Mouse (Mus musculus): ENCODE data around the gene Skap2. TPM values are rescaled to one million over a fixed set of nuclear protein-coding genes. Genes with fewer than 3 reads are reported as not detected.

Skap2 gene
- 4.8 and 7.0 TPM in 2 replicates for polyA plus RNA-seq (2015; fragmentation: Nextera tagmentation; extraction: Ambion mirVana)

DNA sequence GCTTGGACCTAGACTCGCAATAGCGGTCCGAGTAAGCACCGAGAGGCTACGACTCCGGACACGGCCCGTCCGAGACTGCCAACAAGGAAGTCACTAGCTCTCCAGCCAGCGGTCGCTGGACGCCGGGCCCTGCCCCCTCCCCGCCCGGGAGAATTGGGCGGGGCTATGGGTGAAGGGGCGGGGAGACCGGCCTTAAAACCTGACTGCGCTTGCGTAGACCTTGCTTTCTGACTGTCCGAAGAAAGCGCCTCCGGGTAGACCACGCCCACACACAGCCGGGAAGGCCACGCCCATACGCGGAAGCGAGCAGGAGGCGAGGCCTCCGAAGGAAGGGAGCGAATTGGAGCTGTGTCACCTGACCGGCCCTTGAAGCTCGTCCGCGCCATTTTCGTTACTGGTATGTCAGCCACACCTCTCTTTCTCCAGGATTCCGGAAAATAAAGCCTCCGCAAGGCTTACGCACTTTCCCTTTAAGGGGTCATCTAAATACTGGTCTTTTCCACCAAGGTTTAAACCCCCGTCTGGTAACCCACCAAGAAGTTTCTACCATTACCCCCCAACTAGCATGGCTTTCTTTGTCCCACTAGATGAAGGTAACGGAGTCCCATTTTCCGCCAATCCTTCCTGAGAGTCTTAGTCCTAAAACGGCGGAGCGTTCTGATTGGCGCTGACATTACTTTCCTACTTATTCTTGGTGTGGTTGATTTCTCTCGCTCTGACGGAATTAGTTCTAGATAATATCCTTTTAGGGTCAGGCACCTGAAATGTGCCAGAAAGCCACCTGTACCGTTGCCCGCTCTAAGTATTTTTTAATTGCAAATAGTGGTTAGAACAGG is at the start of gene Skap2:
TSS of gene Skap2 (minus strand) at position 141 of the 836 bp plus-strand sequence.
- H3K4me1 ChIP-seq (ENCODE audit: control insufficient read depth, insufficient read depth, low read length), result no peaks in the 10 kb centered on the region
- peak; percentile 96 for ATAC-seq
- H3K9ac ChIP-seq (ENCODE audit: low read depth, low read length), result peak within 1 kb of the TSS; percentile 52
- H3K27ac ChIP-seq (ENCODE audit: low read length), result no peak within 1 kb of the TSS
- H3K9me3 ChIP-seq (replicated peaks; ENCODE audit: control insufficient read depth, low read length, poor library complexity, severe bottlenecking), result no peaks in the 10 kb centered on the region
- H3K4me3 ChIP-seq (ENCODE audit: low read depth, low read length), result peak within 1 kb of the TSS; percentile 52
- peaks cover 32% of the 10 kb centered on the region for H3K27me3 ChIP-seq (ENCODE audit: control insufficient read depth, insufficient read depth, low read depth, low read length)
- no peaks in the 10 kb centered on the region for H3K36me3 ChIP-seq (ENCODE audit: control insufficient read depth, insufficient read depth, low read length)
- 1% methylated on average over 51 of the region's 51 CpGs for WGBS
- H3K4me2 ChIP-seq (ENCODE audit: low read length), result peak within 1 kb of the TSS; percentile 87

DNA sequence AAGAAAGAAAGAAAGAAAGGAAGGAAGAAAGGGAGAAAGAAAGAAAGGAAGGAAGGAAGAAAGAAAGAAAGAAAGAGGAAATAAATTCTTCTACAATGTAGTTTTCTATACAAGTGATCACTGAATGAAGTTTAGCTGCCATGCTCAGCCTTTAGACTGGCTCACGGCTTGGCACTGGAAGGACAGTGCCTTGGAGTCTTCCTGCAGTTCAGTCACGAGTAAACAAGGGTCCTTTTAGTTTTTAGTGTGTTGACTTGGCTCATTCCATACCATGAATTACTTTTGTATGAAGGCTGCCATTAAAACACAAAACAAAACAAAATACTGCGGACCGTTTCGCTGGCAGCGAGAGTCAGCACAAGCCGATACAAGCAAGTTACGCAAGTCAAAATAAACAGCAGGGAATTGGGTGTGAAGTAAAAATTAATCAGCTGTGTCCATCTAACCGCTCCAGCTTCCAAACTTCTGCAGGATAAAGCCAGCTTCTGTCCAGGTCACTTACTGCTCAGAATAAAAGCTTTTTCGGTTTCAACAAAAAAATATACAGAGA is 46.6 kb upstream of the Skap2 start:
- no peaks in the 10 kb centered on the region for H3K36me3 ChIP-seq (ENCODE audit: control insufficient read depth, insufficient read depth, low read length)
- ATAC-seq, result no peak
- no peak overlapping the region for H3K27ac ChIP-seq (ENCODE audit: low read length)
- H3K27me3 ChIP-seq (ENCODE audit: control insufficient read depth, insufficient read depth, low read depth, low read length), result no peaks in the 10 kb centered on the region
- WGBS, result 57% methylated on average over 10 of the region's 10 CpGs
- no peak overlapping the region for H3K4me3 ChIP-seq (ENCODE audit: low read depth, low read length)
- H3K4me2 ChIP-seq (ENCODE audit: low read length), result no peak overlapping the region
- no peaks in the 10 kb centered on the region for H3K9me3 ChIP-seq (replicated peaks; ENCODE audit: control insufficient read depth, low read length, poor library complexity, severe bottlenecking)
- no peaks in the 10 kb centered on the region for H3K4me1 ChIP-seq (ENCODE audit: control insufficient read depth, insufficient read depth, low read length)
- H3K9ac ChIP-seq (ENCODE audit: low read depth, low read length), result no peak overlapping the region

DNA sequence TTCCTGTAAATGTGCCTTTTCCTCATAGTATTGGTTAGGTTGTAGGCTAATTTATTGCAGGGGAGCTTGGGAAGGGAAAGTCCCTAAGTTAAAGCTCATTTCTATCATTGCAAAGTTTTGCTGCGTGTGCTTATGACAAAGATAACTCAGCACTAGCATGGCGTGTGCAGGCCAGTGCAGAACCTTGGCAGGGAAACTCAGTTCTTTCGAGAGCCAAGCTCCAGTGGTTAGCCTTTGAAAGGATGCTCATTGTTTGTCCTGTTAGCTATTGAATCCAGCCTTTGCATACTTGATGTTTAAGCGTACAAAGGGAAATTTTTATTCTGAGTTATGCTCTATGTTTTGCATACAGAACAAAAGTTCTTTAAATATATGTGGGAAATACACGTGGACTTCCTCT is 45.8 kb upstream of the Skap2 start:
- ATAC-seq, result no peak
- 43% methylated on average over 5 of the region's 5 CpGs for WGBS
- Histone ChIP-seq H3K27me3 (ENCODE audit: control insufficient read depth, insufficient read depth, low read depth, low read length) (no peaks in the 10 kb centered on the region), H3K4me2 (ENCODE audit: low read length) (no peak overlapping the region), H3K36me3 (ENCODE audit: control insufficient read depth, insufficient read depth, low read length) (no peaks in the 10 kb centered on the region), H3K9ac (ENCODE audit: low read depth, low read length) (no peak overlapping the region), H3K27ac (ENCODE audit: low read length) (no peak overlapping the region), H3K4me1 (ENCODE audit: control insufficient read depth, insufficient read depth, low read length) (no peaks in the 10 kb centered on the region), H3K9me3 (replicated peaks; ENCODE audit: control insufficient read depth, low read length, poor library complexity, severe bottlenecking) (no peaks in the 10 kb centered on the region), H3K4me3 (ENCODE audit: low read depth, low read length) (no peak overlapping the region)

DNA sequence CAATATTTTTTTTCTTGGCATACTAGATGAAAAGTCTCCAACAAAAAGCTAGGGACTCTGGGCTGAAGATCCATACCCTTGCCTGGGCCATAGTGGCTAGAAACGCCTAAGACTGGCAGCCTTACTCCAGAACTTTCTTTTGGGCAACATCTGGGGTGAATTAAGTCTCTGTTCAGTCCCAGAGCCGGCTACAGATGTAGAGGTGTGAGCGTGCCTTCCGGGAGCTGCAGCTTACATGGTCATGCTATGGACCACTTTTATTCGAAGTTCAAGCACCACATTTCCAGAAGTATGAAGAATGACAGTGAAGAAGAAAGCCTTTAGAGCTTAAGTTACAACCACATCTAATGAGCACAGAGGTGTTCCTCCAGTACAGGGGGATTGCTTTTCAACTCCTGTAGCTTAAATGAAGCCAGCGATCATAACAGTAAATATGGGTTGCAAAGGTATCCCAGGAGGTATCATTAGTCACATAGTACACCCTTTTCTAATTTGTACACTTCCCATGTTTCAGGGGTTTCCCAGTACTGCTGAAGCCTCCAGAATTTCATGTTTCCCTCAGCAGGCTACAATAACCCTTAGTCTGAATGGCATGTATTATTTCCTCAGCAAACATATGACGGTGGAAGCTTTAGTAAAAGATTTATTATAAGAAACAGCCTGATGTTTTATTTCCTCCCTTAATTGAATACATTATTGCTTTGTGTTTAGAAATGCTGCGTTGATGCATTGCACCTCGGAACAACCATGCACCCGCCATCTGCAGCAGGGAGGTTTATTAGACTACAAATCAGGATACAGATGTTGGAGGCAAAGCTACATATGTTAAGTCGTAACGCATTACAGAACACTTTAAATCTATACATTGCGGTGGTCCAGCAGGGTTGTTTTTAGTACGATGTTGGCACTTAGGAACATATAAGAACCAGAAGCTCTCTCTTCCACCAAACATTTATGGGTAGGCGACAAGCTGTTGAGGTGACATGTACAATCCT is 41.5 kb upstream of the Skap2 start:
- WGBS, result 88% methylated on average over 15 of the region's 15 CpGs
- no peak overlapping the region for H3K27ac ChIP-seq (ENCODE audit: low read length)
- H3K36me3 ChIP-seq (ENCODE audit: control insufficient read depth, insufficient read depth, low read length), result no peaks in the 10 kb centered on the region
- H3K4me1 ChIP-seq (ENCODE audit: control insufficient read depth, insufficient read depth, low read length), result no peaks in the 10 kb centered on the region
- H3K9me3 ChIP-seq (replicated peaks; ENCODE audit: control insufficient read depth, low read length, poor library complexity, severe bottlenecking), result no peaks in the 10 kb centered on the region
- H3K4me2 ChIP-seq (ENCODE audit: low read length), result no peak overlapping the region
- ATAC-seq, result no peak
- no peaks in the 10 kb centered on the region for H3K27me3 ChIP-seq (ENCODE audit: control insufficient read depth, insufficient read depth, low read depth, low read length)
- H3K4me3 ChIP-seq (ENCODE audit: low read depth, low read length), result no peak overlapping the region
- H3K9ac ChIP-seq (ENCODE audit: low read depth, low read length), result no peak overlapping the region

DNA sequence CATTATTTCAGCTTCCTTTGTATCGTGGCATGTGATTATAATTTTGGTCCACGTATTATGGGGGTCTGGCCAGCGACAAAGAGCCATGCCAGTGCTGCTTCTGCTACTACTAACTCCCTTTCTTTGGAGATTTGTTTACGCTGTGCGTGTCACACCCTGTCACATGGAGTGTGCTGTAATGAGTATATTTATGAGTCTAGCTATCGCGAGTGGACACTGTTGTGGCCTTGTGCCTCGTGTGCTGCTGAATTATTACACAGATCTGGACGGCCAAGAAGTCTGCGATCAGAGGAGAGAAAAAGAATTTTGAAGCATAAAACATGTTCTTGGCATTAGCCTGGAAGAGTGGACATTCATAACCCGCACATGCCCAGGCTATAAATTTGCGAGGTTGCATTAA is 37.7 kb upstream of the Skap2 start:
- 82% methylated on average over 12 of the region's 12 CpGs for WGBS
- Histone ChIP-seq H3K4me3 (ENCODE audit: low read depth, low read length) (no peak overlapping the region), H3K9ac (ENCODE audit: low read depth, low read length) (no peak overlapping the region), H3K4me1 (ENCODE audit: control insufficient read depth, insufficient read depth, low read length) (no peaks in the 10 kb centered on the region), H3K4me2 (ENCODE audit: low read length) (no peak overlapping the region), H3K36me3 (ENCODE audit: control insufficient read depth, insufficient read depth, low read length) (no peaks in the 10 kb centered on the region), H3K27me3 (ENCODE audit: control insufficient read depth, insufficient read depth, low read depth, low read length) (no peaks in the 10 kb centered on the region), H3K27ac (ENCODE audit: low read length) (no peak overlapping the region), H3K9me3 (replicated peaks; ENCODE audit: control insufficient read depth, low read length, poor library complexity, severe bottlenecking) (no peaks in the 10 kb centered on the region)
- ATAC-seq, result no peak

DNA sequence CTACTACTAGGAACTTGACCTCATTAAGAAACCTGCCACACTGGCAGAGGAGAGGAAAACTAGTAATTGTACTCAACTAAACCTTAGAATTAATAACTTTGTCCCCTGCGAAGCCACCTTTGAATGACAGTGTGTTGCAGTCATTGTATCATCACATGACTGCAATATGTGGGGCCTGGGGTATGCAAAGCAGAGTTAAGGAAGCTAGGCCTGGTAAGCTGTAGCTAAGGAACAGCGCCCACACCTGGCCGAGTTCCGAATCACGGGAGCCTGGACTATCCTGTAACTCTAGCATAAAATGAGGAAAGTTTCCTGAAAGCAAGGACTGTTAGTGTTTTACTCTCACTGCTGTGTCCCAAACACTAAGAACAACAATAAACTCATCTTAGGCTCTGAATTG is 33.2 kb upstream of the Skap2 start:
- Histone ChIP-seq H3K9ac (ENCODE audit: low read depth, low read length) (no peak overlapping the region), H3K27ac (ENCODE audit: low read length) (no peak overlapping the region), H3K4me1 (ENCODE audit: control insufficient read depth, insufficient read depth, low read length) (no peaks in the 10 kb centered on the region), H3K4me3 (ENCODE audit: low read depth, low read length) (no peak overlapping the region), H3K4me2 (ENCODE audit: low read length) (no peak overlapping the region), H3K9me3 (replicated peaks; ENCODE audit: control insufficient read depth, low read length, poor library complexity, severe bottlenecking) (no peaks in the 10 kb centered on the region), H3K36me3 (ENCODE audit: control insufficient read depth, insufficient read depth, low read length) (no peaks in the 10 kb centered on the region), H3K27me3 (ENCODE audit: control insufficient read depth, insufficient read depth, low read depth, low read length) (no peaks in the 10 kb centered on the region)
- 42% methylated on average over 5 of the region's 5 CpGs for WGBS
- no peak for ATAC-seq

DNA sequence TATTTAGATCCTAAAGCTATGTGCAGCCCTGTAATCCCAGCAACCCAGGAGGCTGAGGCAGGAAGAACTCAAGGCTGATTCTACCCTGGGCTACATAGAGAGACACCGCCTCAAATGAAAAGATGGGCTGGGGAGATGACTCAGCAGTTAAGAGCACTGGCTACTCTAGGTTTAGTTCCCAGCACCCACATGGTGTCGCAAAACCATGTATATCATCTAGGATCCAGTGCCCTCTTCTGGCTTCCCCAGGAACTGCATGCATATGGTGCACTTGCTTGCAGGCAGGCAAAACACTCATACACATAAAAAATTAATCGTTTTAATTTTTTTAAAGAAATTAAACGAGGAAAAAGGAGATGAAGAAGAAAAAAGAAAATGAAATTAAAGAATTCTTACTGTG is 23.7 kb upstream of the Skap2 start:
- ATAC-seq, result no peak
- H3K9me3 ChIP-seq (replicated peaks; ENCODE audit: control insufficient read depth, low read length, poor library complexity, severe bottlenecking), result no peaks in the 10 kb centered on the region
- no peaks in the 10 kb centered on the region for H3K27me3 ChIP-seq (ENCODE audit: control insufficient read depth, insufficient read depth, low read depth, low read length)
- H3K4me2 ChIP-seq (ENCODE audit: low read length), result no peak overlapping the region
- H3K9ac ChIP-seq (ENCODE audit: low read depth, low read length), result no peak overlapping the region
- no peak overlapping the region for H3K27ac ChIP-seq (ENCODE audit: low read length)
- no peaks in the 10 kb centered on the region for H3K4me1 ChIP-seq (ENCODE audit: control insufficient read depth, insufficient read depth, low read length)
- H3K4me3 ChIP-seq (ENCODE audit: low read depth, low read length), result no peak overlapping the region
- 87% methylated on average over 4 of the region's 4 CpGs for WGBS
- no peaks in the 10 kb centered on the region for H3K36me3 ChIP-seq (ENCODE audit: control insufficient read depth, insufficient read depth, low read length)

DNA sequence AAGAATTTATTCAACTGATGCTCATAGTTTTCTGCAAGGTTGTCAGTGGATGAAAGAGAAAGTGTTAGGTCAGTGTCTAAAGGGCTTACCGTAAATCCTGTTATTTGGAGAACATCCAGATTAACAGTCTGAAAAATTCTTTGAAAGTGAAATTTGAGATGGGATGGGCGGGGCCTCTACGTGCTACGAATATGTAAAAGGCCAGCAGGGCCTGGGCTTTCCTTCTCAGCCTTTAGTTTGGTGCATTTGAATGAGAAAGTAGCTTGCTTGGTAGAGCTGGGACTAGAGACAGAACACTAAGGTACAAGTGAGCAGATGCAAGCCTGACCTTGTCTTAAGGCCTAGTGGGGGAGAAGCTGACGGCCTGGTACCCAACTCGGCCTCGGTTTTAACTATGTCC is 18.8 kb upstream of the Skap2 start:
- no peak overlapping the region for H3K27ac ChIP-seq (ENCODE audit: low read length)
- no peak overlapping the region for H3K4me2 ChIP-seq (ENCODE audit: low read length)
- no peak for ATAC-seq
- H3K9ac ChIP-seq (ENCODE audit: low read depth, low read length), result no peak overlapping the region
- no peaks in the 10 kb centered on the region for H3K4me1 ChIP-seq (ENCODE audit: control insufficient read depth, insufficient read depth, low read length)
- no peaks in the 10 kb centered on the region for H3K27me3 ChIP-seq (ENCODE audit: control insufficient read depth, insufficient read depth, low read depth, low read length)
- no peaks in the 10 kb centered on the region for H3K36me3 ChIP-seq (ENCODE audit: control insufficient read depth, insufficient read depth, low read length)
- WGBS, result 29% methylated on average over 7 of the region's 7 CpGs
- no peaks in the 10 kb centered on the region for H3K9me3 ChIP-seq (replicated peaks; ENCODE audit: control insufficient read depth, low read length, poor library complexity, severe bottlenecking)
- H3K4me3 ChIP-seq (ENCODE audit: low read depth, low read length), result no peak overlapping the region
